Mouse (Mus musculus): Measurements from ENCODE around the gene Tnfaip3. TPM values are rescaled to one million over a fixed set of nuclear protein-coding genes. Genes with fewer than 3 reads are reported as not detected.
A peak's percentile ranks its signal among the peaks of the same experiment; 100 is the strongest.

Tnfaip3 gene
- polyA plus RNA-seq, 1 experiment from 2014 or later: 3.9 TPM

DNA sequence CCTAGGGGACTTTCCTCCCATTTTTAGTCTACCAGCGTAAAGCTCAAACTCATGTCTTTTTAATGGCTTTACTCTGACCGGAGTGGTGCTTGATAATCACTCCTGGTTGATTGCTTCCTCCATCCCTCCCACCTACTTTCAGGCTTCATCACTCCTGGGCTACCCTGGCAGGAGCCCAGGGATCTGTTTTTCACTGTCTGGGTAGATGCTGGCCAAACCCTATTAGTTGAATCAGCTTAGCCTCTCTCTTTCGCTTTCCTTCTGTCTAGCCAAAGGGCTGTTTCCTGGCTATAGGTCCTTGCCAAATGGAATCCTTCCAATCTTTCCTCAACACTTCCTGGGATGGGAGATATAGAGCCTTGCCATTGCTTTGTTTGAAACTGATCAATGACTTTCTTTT lies 19.3 kb upstream of the Tnfaip3 start:
- no peaks in the 10 kb centered on the region for H3K36me3 ChIP-seq
- no peaks in the 10 kb centered on the region for H3K4me1 ChIP-seq
- ATAC-seq (ENCODE audit: low FRiP score, low read depth): no peak
- 74% methylated on average over 3 of the region's 3 CpGs for WGBS
- H3K9me3 ChIP-seq: no peaks in the 10 kb centered on the region
- no peak overlapping the region for H3K4me3 ChIP-seq
- H3K27me3 ChIP-seq: no peaks in the 10 kb centered on the region
- H3K9ac ChIP-seq: no peak overlapping the region
- H3K27ac ChIP-seq: no peak overlapping the region
- H3K4me2 ChIP-seq (replicated peaks): no peak overlapping the region

DNA sequence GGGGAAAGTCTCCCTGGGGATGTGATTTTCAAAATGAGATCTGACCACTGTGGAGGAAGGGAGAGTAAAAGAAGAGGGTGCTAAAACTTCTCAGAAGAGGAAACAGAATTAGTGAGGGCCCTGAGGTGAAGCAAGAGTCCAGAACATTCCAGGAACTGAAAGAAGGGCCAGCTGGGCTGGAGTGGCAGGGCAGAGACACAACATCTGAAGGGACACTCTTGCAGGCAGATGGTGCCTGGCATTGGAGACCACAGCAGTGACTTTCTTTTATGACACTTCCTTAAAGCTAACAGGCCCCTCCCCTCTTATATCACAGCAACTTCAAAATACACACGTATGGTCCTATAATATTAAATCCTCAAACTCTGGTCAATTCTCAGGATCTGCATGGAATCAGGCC lies 18.2 kb upstream of the Tnfaip3 start:
- WGBS: 72% methylated on average over 1 of the region's 1 CpGs
- no peak overlapping the region for H3K27ac ChIP-seq
- ATAC-seq (ENCODE audit: low FRiP score, low read depth): no peak
- H3K36me3 ChIP-seq: no peaks in the 10 kb centered on the region
- no peak overlapping the region for H3K9ac ChIP-seq
- H3K27me3 ChIP-seq: no peaks in the 10 kb centered on the region
- no peak overlapping the region for H3K4me3 ChIP-seq
- no peaks in the 10 kb centered on the region for H3K9me3 ChIP-seq
- no peaks in the 10 kb centered on the region for H3K4me1 ChIP-seq
- H3K4me2 ChIP-seq (replicated peaks): no peak overlapping the region

DNA sequence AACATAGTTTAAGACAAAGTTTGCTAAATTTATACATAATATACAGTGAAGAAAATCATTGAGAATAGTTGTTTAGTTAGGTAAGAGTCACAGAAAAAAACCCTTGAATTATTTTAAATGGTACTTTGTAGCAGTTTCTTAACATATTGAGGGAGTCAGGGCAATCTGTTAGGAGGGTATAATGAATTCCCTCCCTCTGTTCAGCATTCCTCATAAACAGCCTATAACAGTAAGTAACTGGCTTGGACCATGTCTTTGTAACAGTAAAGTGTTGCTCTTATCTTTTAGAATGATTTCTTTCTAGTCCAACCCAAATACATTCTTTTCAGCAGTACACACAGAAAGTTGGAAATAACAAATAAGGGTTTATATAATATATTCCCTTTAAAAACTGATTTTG lies 16.4 kb upstream of the Tnfaip3 start:
- Histone ChIP-seq H3K4me3 (no peak overlapping the region), H3K27me3 (no peaks in the 10 kb centered on the region), H3K9ac (no peak overlapping the region), H3K36me3 (no peaks in the 10 kb centered on the region), H3K9me3 (no peaks in the 10 kb centered on the region), H3K4me1 (no peaks in the 10 kb centered on the region), H3K4me2 (replicated peaks) (no peak overlapping the region), H3K27ac (no peak overlapping the region)
- ATAC-seq (ENCODE audit: low FRiP score, low read depth): no peak

DNA sequence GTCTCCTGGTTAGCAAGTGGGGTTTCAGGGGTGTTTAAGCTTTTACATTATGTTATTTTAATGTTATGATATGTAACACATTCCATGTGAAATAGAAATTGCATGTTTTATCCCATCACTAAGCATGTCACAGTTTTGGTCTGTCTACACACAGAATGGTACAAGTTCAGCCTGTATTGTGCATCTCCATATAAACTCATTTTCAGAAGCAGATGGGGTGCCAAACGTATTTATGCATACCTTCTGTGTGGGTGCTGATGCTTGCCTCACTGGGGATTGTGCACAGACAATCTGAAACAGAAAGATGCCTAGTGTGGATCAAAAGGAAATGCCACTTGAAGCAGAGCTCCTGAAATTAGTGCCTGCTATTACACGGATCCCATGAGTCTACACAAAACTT lies 15.2 kb upstream of the Tnfaip3 start:
- no peak overlapping the region for H3K9ac ChIP-seq
- no peak overlapping the region for H3K4me2 ChIP-seq (replicated peaks)
- no peak overlapping the region for H3K4me3 ChIP-seq
- no peak overlapping the region for H3K27ac ChIP-seq
- no peaks in the 10 kb centered on the region for H3K36me3 ChIP-seq
- no peak for ATAC-seq (ENCODE audit: low FRiP score, low read depth)
- WGBS: 71% methylated on average over 2 of the region's 2 CpGs
- no peaks in the 10 kb centered on the region for H3K27me3 ChIP-seq
- no peaks in the 10 kb centered on the region for H3K9me3 ChIP-seq
- H3K4me1 ChIP-seq: no peaks in the 10 kb centered on the region

DNA sequence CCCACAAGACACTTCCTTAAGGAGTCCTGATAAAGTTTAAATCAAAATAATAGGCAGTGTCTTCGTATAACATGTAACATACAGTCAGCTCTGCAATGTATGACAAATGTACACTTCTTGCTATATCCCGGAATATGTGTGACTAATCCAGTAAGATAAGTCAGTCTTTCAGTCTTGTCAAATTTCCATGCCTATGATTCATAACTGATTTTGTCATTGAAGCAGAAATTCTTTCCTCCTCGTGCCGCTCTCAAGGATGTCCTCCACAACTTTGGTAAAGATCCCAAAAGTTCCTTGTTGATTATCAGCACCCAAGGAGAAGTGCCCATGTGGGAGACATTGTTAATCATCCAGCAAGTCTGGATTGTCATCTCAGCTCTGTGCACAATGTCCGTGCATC lies 11.3 kb upstream of the Tnfaip3 start:
- H3K4me3 ChIP-seq: no peak overlapping the region
- no peak for ATAC-seq (ENCODE audit: low FRiP score, low read depth)
- H3K36me3 ChIP-seq: no peaks in the 10 kb centered on the region
- no peaks in the 10 kb centered on the region for H3K27me3 ChIP-seq
- H3K4me2 ChIP-seq (replicated peaks): no peak overlapping the region
- H3K4me1 ChIP-seq: peaks cover 3% of the 10 kb centered on the region; the same call in 1 of the 2 replicates
- no peak overlapping the region for H3K9ac ChIP-seq
- H3K27ac ChIP-seq: no peak overlapping the region
- H3K9me3 ChIP-seq: no peaks in the 10 kb centered on the region
- WGBS: 91% methylated on average over 5 of the region's 5 CpGs

DNA sequence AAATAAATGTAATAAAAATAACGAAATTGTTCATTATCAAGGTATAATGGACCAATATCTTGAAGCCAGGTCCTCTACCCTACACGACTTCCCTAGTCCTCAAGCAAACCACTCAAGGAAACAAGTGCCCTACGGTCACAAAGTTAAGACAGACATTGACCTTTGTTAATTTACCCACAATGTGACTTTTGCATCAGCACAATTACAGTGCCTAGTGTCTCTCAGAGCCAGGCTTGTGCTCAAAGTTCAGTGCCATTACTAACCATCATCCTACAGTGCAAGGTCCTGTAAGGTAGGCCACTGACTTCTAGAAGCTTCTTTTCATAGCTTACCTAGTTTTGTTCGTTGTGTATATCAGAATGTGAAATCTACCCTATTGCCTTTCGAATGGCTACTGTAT lies 8.9 kb upstream of the Tnfaip3 start:
- Histone ChIP-seq H3K4me1 (peaks cover 3% of the 10 kb centered on the region; the same call in 1 of the 2 replicates), H3K27me3 (no peaks in the 10 kb centered on the region), H3K9me3 (no peaks in the 10 kb centered on the region), H3K4me2 (replicated peaks) (no peak overlapping the region), H3K4me3 (no peak overlapping the region), H3K36me3 (no peaks in the 10 kb centered on the region), H3K27ac (no peak overlapping the region), H3K9ac (no peak overlapping the region)
- 90% methylated on average over 5 of the region's 5 CpGs for WGBS
- ATAC-seq (ENCODE audit: low FRiP score, low read depth): no peak

DNA sequence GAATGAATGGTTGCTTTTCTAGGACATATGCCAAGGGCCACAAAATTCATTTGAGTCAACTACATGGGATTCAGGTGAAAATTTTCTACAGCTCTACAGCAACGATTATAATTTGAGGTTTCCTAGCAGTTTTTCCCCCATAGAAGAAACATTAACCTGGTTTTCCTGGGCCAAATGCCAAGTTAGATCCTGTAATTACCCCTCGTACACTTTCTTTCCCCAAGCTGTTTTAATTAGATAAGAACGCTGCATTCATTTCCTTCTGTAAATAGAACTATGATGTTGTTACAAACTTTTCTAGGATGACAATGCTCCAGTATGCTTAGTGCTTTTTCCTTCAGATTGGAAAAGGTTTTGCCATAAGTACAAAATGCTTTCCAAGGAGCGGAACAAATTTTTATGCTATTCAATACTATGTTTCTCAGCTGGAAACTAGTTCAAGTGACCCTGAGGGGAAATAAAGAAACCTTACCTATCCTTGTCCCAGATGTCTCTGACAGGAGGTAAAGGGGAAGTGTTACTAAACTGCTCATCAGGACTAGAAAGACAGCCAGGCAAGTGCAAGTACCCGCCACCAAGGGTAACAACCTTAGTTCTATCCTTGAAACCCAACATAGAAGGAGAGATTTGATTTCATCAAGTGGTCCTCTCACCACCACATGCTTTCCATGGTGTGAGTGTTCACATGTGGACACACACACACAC lies 8.3 kb upstream of the Tnfaip3 start:
- no peak overlapping the region for H3K4me3 ChIP-seq
- H3K4me1 ChIP-seq: peaks cover 3% of the 10 kb centered on the region; the same call in 1 of the 2 replicates
- no peak overlapping the region for H3K4me2 ChIP-seq (replicated peaks)
- H3K9ac ChIP-seq: no peak overlapping the region
- H3K36me3 ChIP-seq: no peaks in the 10 kb centered on the region
- no peaks in the 10 kb centered on the region for H3K9me3 ChIP-seq
- H3K27ac ChIP-seq: no peak overlapping the region
- WGBS: 55% methylated on average over 5 of the region's 5 CpGs
- no peaks in the 10 kb centered on the region for H3K27me3 ChIP-seq
- ATAC-seq (ENCODE audit: low FRiP score, low read depth): no peak

DNA sequence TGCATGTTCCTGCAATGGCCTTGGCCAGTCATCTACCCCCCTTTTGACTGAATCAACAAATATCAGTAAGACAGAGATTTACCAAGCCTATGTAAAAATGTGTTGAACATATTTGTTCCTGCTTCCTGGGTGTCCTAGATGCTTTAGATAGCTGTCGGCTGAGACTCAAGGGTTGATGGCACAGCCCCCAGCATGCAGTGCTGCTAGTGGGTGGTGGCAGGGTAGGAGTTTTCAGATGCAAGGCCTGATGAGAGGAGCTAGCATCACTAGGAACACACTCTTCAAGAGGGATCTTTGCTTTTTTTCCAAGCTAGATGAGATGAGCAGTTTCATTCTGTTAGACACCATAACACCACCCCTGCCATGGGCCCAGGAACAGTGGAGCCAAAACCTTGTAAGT lies 6.8 kb upstream of the Tnfaip3 start:
- no peak overlapping the region for H3K9ac ChIP-seq
- ATAC-seq (ENCODE audit: low FRiP score, low read depth): no peak
- H3K27ac ChIP-seq: no peak overlapping the region
- H3K27me3 ChIP-seq: no peaks in the 10 kb centered on the region
- H3K4me3 ChIP-seq: no peak overlapping the region
- H3K4me1 ChIP-seq: peaks cover 6% of the 10 kb centered on the region
- H3K36me3 ChIP-seq: no peaks in the 10 kb centered on the region
- H3K4me2 ChIP-seq (replicated peaks): no peak overlapping the region
- 83% methylated on average over 1 of the region's 1 CpGs for WGBS
- H3K9me3 ChIP-seq: no peaks in the 10 kb centered on the region

DNA sequence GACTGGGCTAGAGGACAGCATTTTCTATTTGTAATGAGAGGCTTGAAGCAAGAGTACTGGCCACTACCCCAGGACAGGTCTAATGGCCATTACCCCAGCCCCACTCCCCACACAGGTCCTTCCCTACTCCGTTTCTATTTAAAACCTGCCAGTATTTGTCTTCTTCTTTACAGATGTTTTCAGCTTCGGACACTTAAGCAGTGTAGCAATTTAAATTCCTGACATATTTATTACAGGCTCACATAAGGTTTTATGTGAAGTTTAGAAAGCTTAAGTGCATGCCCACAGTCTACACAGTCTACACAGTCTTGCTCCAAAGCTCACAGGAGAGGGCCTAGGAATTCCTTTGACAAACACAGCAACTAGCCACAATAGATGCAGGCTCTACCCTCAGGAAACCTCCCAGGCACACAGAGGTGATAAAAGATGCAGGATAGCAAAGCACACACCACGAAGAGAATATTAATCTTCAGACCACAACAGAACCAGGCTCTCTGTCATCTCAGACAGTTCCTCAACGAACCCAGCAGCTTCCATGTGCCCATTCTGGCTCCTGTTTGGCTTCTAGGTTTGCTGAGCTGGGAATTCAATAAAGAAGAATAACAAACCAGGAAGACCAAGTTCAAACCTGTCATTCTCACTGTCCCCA lies 1.5 kb upstream of the Tnfaip3 start:
- H3K9me3 ChIP-seq: no peaks in the 10 kb centered on the region
- H3K9ac ChIP-seq: no peak overlapping the region
- no peak overlapping the region for H3K4me2 ChIP-seq (replicated peaks)
- 36% methylated on average over 4 of the region's 4 CpGs for WGBS
- no peaks in the 10 kb centered on the region for H3K27me3 ChIP-seq
- no peak overlapping the region for H3K4me3 ChIP-seq
- H3K4me1 ChIP-seq: peaks cover 23% of the 10 kb centered on the region
- ATAC-seq (ENCODE audit: low FRiP score, low read depth): no peak
- peak overlapping the region; percentile 3; the same call in 1 of the 2 replicates for H3K27ac ChIP-seq
- H3K36me3 ChIP-seq: no peaks in the 10 kb centered on the region

DNA sequence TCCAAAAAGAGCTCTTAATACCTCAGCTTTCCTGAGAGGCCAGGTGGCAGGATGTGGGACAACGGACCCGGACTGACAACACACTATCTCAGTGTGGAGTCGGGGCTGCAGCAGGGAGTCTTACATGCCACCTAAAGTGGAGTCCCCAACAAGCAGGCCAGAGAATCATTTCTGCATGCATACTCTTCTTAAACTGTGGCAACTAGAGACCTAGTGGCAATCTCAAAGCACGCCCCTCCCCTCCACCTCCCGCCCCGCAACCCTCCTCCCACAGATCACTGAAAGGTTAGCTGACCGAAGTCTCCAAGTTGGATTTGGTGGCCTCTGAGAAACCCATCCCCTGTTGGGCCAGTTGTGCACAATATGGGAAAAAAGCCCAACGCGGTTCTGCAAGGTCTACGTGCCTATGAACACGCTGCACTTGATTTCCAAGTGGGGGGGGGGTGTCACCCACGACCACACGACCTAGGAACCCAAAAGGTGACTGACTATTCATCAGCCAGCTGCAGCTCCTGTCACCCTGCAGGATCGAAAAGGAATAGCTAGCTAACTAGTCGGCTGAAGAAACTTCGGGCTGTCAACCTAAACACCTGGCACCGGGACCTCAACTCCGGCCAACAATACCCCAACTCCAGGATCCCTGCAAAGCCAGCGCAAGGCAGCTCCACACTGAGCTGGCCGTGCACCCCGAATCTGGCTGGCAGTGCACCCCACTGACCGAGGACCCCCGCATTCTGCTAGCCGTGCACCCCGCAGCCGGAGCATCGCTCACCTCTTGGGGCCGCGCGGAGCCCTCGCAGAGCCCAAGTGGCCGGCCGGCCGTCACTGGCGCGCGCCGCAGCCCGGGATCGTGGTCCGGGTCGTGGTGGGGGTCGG lies 838 bp downstream of the Tnfaip3 start:
- ATAC-seq (ENCODE audit: low FRiP score, low read depth): 0 out of 2 replicates have a peak, but pooled peaks have one; percentile 1
- peak overlapping the region; percentile 89 for H3K27ac ChIP-seq
- H3K9me3 ChIP-seq: no peaks in the 10 kb centered on the region
- under 1% methylated on average over 42 of the region's 43 CpGs for WGBS
- H3K27me3 ChIP-seq: no peaks in the 10 kb centered on the region
- H3K4me2 ChIP-seq (replicated peaks): peak overlapping the region; percentile 81
- peaks cover 23% of the 10 kb centered on the region for H3K4me1 ChIP-seq
- H3K36me3 ChIP-seq: no peaks in the 10 kb centered on the region
- peak overlapping the region; percentile 84 for H3K9ac ChIP-seq
- H3K4me3 ChIP-seq: peak overlapping the region; percentile 85

DNA sequence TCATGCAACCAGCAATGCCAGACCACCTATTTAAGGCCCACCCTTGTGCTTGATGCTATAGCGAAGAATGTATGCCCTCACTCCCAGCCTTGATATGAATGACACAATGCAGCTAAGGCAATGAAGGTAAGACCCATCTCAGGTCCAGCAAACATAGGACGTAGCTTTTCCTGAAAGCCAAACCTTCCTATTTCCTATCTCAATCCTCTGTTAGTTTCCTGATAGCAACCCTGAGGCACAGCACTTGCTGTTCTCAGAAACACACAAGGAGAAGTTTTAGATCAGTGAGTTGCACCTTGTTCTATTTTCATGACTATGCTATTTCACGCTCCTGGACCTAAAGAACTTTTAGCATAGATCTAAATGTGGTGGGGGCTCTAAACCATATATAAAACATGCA lies 2.1 kb downstream of the Tnfaip3 start:
- WGBS: 86% methylated on average over 3 of the region's 3 CpGs
- Histone ChIP-seq H3K4me3 (no peak overlapping the region), H3K36me3 (no peaks in the 10 kb centered on the region), H3K4me1 (peaks cover 23% of the 10 kb centered on the region), H3K9me3 (no peaks in the 10 kb centered on the region), H3K9ac (no peak overlapping the region), H3K4me2 (replicated peaks) (peak overlapping the region; percentile 81; the same call in 1 of the 2 replicates), H3K27me3 (no peaks in the 10 kb centered on the region), H3K27ac (no peak overlapping the region)
- ATAC-seq (ENCODE audit: low FRiP score, low read depth): no peak

DNA sequence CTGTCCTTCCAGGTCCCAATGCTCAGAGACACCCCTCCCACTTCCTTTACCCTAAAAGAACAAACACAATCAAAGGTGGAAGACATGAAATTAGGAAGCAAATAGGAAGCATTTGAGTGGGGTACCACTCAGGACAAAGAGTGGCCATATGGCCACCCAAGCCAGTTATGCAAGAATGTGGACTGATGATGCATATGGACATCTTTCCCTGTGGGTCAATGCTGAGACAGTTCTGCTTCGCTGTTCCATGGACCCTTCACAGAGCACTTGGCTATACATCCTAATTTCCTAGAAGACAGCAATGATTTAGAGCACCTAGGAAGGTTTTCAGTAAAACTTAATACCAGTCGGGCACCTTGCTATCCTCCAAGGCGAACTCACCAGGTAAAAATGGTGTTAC lies 2.8 kb downstream of the Tnfaip3 start:
- Histone ChIP-seq H3K27me3 (no peaks in the 10 kb centered on the region), H3K27ac (no peak overlapping the region), H3K36me3 (peaks cover 5% of the 10 kb centered on the region), H3K9me3 (no peaks in the 10 kb centered on the region), H3K9ac (no peak overlapping the region), H3K4me1 (peaks cover 23% of the 10 kb centered on the region), H3K4me2 (replicated peaks) (no peak overlapping the region), H3K4me3 (no peak overlapping the region)
- 87% methylated on average over 3 of the region's 3 CpGs for WGBS
- no peak for ATAC-seq (ENCODE audit: low FRiP score, low read depth)
